Mouse (Mus musculus): ENCODE data around the gene Hcrt. TPM values are rescaled to one million over a fixed set of nuclear protein-coding genes. Genes with fewer than 3 reads are reported as not detected.

Hcrt gene
- total RNA-seq, 2 experiments from 2014 or later: not detected

Other genes starting within 250 kb of the Hcrt start
- gene Acly, start 234.9 kb downstream of the Hcrt start, total RNA-seq (2021): 10 to 100 TPM; 60.7 to 63.4 TPM
- gene Ttc25, start 217.3 kb downstream of the Hcrt start, total RNA-seq (2021): under 1 TPM; 0.21 to 0.70 TPM
- gene Cnp, start 188.0 kb downstream of the Hcrt start, total RNA-seq (2021): 1 to 10 TPM; 6.3 to 7.3 TPM
- 10 to 100 TPM; 53.7 to 57.7 TPM for gene Nkiras2, start 143.7 kb downstream of the Hcrt start, total RNA-seq (2021)
- 100 to 1,000 TPM; 223 to 232 TPM for gene Dnajc7, start 142.8 kb downstream of the Hcrt start, total RNA-seq (2021)
- under 1 TPM; 0.56 to 0.60 TPM for gene Zfp385c, start 70.5 kb downstream of the Hcrt start, total RNA-seq (2021)
- under 1 TPM; 0.62 to 0.83 TPM for gene Dhx58, start 58.7 kb downstream of the Hcrt start, total RNA-seq (2021)
- 10 to 100 TPM; 17.5 to 18.0 TPM for gene Kat2a, start 50.5 kb downstream of the Hcrt start, total RNA-seq (2021)
- not detected for gene Hspb9, start 49.1 kb downstream of the Hcrt start, total RNA-seq (2021)
- gene Rab5c, start 24.7 kb downstream of the Hcrt start, total RNA-seq (2021): 10 to 100 TPM; 78.8 to 83.6 TPM
- gene Kcnh4, start 3.0 kb downstream of the Hcrt start, total RNA-seq (2021): not detected
- gene Ghdc, start 8.0 kb upstream of the Hcrt start, total RNA-seq (2021): 1 to 10 TPM; 7.8 to 9.9 TPM
- 10 to 100 TPM; 45.4 to 52.4 TPM for gene Stat5b, start 87.8 kb upstream of the Hcrt start, total RNA-seq (2021)
- 10 to 100 TPM; 15.7 to 17.4 TPM for gene Stat5a, start 96.4 kb upstream of the Hcrt start, total RNA-seq (2021)
- gene Stat3, start 176.6 kb upstream of the Hcrt start, total RNA-seq (2021): 100 to 1,000 TPM; 111 to 115 TPM
- 100 to 1,000 TPM; 479 to 498 TPM for gene Cavin1, start 208.0 kb upstream of the Hcrt start, total RNA-seq (2021)
- 100 to 1,000 TPM; 112 to 115 TPM for gene Atp6v0a1, start 246.5 kb upstream of the Hcrt start, total RNA-seq (2021)